Mouse (Mus musculus): Measurements from ENCODE around the gene Irf5. TPM values are rescaled to one million over a fixed set of nuclear protein-coding genes. Genes with fewer than 3 reads are reported as not detected.

The Irf5 gene
- polyA plus RNA-seq, 1 experiment from 2014 or later = 9.3 TPM

DNA sequence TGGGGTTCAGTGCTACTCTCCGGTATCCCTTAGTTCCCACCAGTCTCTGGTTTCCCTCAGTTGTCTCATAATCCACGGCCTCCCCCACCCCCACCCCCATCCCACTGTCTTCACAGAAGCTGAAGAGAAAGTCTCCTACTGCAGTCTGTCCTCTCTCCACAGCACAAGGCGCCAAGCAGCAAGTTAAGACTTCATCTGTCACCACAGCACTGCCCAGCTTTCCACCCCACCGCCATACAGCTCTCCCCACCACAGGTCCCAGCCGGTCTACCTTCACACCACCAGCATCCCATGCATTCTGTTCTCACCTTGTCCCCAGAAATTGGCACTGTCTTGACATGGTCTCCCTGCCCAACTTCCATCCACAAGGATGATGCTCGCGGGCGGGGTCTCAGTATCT is 19.6 kb upstream of the Irf5 start:
- Histone ChIP-seq H3K4me1 (replicated peaks; ENCODE audit: control insufficient read depth, insufficient read depth) (no peaks in the 10 kb centered on the region), H3K4me3 (ENCODE audit: low read depth, low read length) (peak overlapping the region; percentile 54), H3K9me3 (ENCODE audit: control insufficient read depth, low read length) (no peaks in the 10 kb centered on the region), H3K27ac (replicated peaks) (no peak overlapping the region), H3K36me3 (ENCODE audit: control insufficient read depth, insufficient read depth, low read length) (no peaks in the 10 kb centered on the region), H3K27me3 (ENCODE audit: control insufficient read depth, insufficient read depth, low read length) (no peaks in the 10 kb centered on the region), H3K9ac (ENCODE audit: low read length) (peak overlapping the region; percentile 55; the same call in 1 of the 2 replicates), H3K4me2 (replicated peaks; ENCODE audit: low read depth) (peak overlapping the region; percentile 76)
- 25% methylated on average over 8 of the region's 8 CpGs for WGBS
- no peak for ATAC-seq (ENCODE audit: low FRiP score, low TSS enrichment)
- no peak for TF ChIP-seq CTCF (IDR thresholded peaks at IDR 0.05; ENCODE audit: low read depth)
- TF ChIP-seq EP300 (optimal IDR thresholded peaks at IDR 0.05) = no peak
- no peak for DNase-seq (ENCODE audit: low spot score)

DNA sequence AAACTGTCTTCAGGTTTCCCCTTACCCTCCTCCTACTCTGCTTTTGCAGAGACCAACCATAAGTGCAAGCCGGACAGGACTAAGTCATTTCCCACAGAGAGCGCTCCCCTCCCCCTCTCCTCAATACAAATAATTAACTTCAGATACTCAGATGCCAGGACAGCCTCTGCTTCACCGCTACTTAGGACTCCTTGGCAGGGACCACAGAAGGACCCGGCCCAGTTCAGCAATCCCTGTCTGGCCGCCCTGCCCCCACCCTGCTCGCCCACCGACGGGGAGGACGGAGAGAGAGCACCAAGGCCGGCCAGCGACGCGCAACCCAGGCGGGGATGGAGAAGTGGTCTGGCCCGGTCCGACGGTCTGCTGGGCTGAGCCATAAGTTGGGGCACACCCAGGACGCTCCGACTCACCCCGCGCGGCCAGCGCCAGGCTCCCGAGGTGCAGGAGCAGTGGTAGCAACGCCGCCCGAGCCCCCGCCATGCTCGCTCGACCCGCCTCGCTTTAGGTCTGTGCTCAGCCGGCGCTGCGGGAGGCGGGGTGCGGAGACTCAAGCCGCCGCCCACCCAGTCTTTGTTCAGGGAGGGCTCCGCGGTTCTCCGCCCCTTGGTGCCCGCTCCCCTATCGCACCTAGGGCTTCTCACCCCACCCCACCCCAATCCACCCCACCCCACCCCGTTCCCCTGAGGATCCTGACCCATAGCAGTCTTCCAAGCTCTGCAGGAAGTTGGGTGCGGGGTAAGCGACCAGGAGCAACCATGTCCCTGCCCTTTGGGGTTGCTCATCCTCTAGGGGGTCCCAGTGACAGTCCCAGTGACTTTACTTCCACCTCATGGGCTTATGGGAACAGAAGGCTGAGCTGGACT is 18.7 kb upstream of the Irf5 start, which contains the start of gene Kcp:
Kcp (minus strand) TSS at position 506 of the 863 bp plus-strand sequence.
- ATAC-seq (ENCODE audit: low FRiP score, low TSS enrichment) (peak; percentile 50), DNase-seq (ENCODE audit: low spot score) (peak; percentile 51)
- Histone ChIP-seq H3K9me3 (ENCODE audit: control insufficient read depth, low read length) (no peaks in the 10 kb centered on the region), H3K4me1 (replicated peaks; ENCODE audit: control insufficient read depth, insufficient read depth) (no peaks in the 10 kb centered on the region), H3K4me3 (ENCODE audit: low read depth, low read length) (peak within 1 kb of the TSS; percentile 54), H3K27me3 (ENCODE audit: control insufficient read depth, insufficient read depth, low read length) (no peaks in the 10 kb centered on the region), H3K4me2 (replicated peaks; ENCODE audit: low read depth) (peak within 1 kb of the TSS; percentile 76), H3K36me3 (ENCODE audit: control insufficient read depth, insufficient read depth, low read length) (no peaks in the 10 kb centered on the region), H3K27ac (replicated peaks) (no peak within 1 kb of the TSS; the same call in 1 of the 2 replicates), H3K9ac (ENCODE audit: low read length) (peak within 1 kb of the TSS; percentile 55)
- TF ChIP-seq EP300 (optimal IDR thresholded peaks at IDR 0.05) (no peak), CTCF (IDR thresholded peaks at IDR 0.05; ENCODE audit: low read depth) (no peak)
- under 1% methylated on average over 45 of the region's 47 CpGs for whole genome bisulfite sequencing

DNA sequence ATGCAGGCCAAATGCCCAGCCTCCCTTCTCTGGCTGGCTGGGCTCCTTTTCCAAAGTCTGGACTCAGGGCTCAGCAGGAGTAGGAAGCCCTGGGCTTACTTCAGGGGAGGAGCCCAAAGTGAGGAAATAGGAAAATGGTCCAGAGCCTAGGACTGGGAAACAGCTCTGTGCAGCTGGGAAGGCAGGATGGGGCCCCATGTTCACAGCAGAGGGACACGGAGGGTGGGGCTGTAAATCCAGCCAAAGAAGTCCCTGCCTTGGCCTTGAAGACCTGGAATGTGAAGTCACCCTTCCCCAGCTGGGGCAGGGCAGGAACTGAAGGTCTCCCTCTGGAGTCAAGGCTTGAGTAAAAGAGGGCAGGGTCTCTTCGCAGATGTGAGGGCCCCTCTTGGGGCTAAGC is 17.3 kb upstream of the Irf5 start:
- Histone ChIP-seq H3K27ac (replicated peaks) (peak overlapping the region; percentile 18; the same call in 1 of the 2 replicates), H3K4me2 (replicated peaks; ENCODE audit: low read depth) (no peak overlapping the region), H3K36me3 (ENCODE audit: control insufficient read depth, insufficient read depth, low read length) (no peaks in the 10 kb centered on the region), H3K9ac (ENCODE audit: low read length) (no peak overlapping the region), H3K27me3 (ENCODE audit: control insufficient read depth, insufficient read depth, low read length) (no peaks in the 10 kb centered on the region), H3K4me3 (ENCODE audit: low read depth, low read length) (no peak overlapping the region), H3K4me1 (replicated peaks; ENCODE audit: control insufficient read depth, insufficient read depth) (no peaks in the 10 kb centered on the region), H3K9me3 (ENCODE audit: control insufficient read depth, low read length) (no peaks in the 10 kb centered on the region)
- ATAC-seq (ENCODE audit: low FRiP score, low TSS enrichment) (no peak), DNase-seq (ENCODE audit: low spot score) (no peak)
- TF ChIP-seq CTCF (IDR thresholded peaks at IDR 0.05; ENCODE audit: low read depth) (no peak), EP300 (optimal IDR thresholded peaks at IDR 0.05) (no peak)
- WGBS = 46% methylated on average over 2 of the region's 2 CpGs

DNA sequence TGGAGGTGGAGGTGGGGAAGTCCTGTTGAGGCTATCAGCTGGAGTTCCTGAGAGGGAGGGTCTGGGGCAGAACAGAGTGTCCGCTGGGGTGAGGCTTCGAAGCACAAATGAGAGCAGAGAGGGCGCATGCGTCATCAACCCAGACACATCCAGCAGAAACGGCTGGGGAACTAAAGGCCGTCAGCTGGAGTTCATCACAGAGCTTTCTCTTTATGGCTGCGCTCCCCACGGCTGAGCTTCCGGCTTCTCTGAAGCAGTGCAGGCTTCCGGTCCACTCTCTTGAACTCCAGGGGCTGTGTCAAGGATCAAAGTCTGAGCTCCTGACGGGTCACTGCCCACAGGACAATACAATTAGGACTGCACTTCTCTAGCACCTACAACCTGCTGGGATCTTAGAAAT is 13.1 kb upstream of the Irf5 start:
- WGBS = 4% methylated on average over 11 of the region's 11 CpGs
- peak; percentile 83 for ATAC-seq (ENCODE audit: low FRiP score, low TSS enrichment)

DNA sequence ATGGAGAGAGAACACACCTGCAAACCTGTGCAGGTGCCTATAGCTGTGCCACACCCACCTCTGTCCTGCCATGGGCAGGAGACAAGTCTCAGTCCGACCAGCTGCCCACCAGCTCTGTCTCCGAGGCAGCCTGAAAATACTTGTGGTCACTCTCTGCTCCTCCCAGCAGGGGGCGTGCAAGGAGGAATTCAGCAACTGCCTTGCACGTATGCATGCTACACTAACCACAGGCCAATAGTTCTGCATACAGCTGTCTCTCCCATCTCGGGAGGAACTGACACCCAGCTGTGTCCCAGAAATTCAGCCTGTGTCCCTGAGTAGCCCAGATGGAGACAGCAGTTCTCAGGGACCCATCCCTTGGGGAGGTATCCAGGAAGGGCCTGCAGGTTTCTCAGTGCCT is 9.3 kb upstream of the Irf5 start:
- no peaks in the 10 kb centered on the region for H3K36me3 ChIP-seq (ENCODE audit: control insufficient read depth, insufficient read depth, low read length)
- no peak overlapping the region for H3K27ac ChIP-seq (replicated peaks)
- ATAC-seq (ENCODE audit: low FRiP score, low TSS enrichment) = peak; percentile 47
- no peaks in the 10 kb centered on the region for H3K27me3 ChIP-seq (ENCODE audit: control insufficient read depth, insufficient read depth, low read length)
- H3K4me1 ChIP-seq (replicated peaks; ENCODE audit: control insufficient read depth, insufficient read depth) = no peaks in the 10 kb centered on the region
- no peaks in the 10 kb centered on the region for H3K9me3 ChIP-seq (ENCODE audit: control insufficient read depth, low read length)
- WGBS = 8% methylated on average over 5 of the region's 5 CpGs
- no peak overlapping the region for H3K4me3 ChIP-seq (ENCODE audit: low read depth, low read length)
- no peak overlapping the region for H3K9ac ChIP-seq (ENCODE audit: low read length)
- peak; percentile 75 for DNase-seq (ENCODE audit: low spot score)
- TF ChIP-seq EP300 (optimal IDR thresholded peaks at IDR 0.05) (no peak), CTCF (IDR thresholded peaks at IDR 0.05; ENCODE audit: low read depth) (peak; percentile 90)
- H3K4me2 ChIP-seq (replicated peaks; ENCODE audit: low read depth) = no peak overlapping the region

More for the DNA sequence above, 13.1 kb upstream of the Irf5 start:
- Histone ChIP-seq H3K4me1 (replicated peaks; ENCODE audit: control insufficient read depth, insufficient read depth) (no peaks in the 10 kb centered on the region), H3K36me3 (ENCODE audit: control insufficient read depth, insufficient read depth, low read length) (no peaks in the 10 kb centered on the region), H3K4me2 (replicated peaks; ENCODE audit: low read depth) (peak overlapping the region; percentile 38), H3K27me3 (ENCODE audit: control insufficient read depth, insufficient read depth, low read length) (no peaks in the 10 kb centered on the region), H3K27ac (replicated peaks) (peak overlapping the region; percentile 63; the same call in 1 of the 2 replicates), H3K9ac (ENCODE audit: low read length) (no peak overlapping the region), H3K4me3 (ENCODE audit: low read depth, low read length) (no peak overlapping the region), H3K9me3 (ENCODE audit: control insufficient read depth, low read length) (no peaks in the 10 kb centered on the region)
- TF ChIP-seq EP300 (optimal IDR thresholded peaks at IDR 0.05) (no peak), CTCF (IDR thresholded peaks at IDR 0.05; ENCODE audit: low read depth) (no peak)
- DNase-seq (ENCODE audit: low spot score) = peak; percentile 61
